Mouse (Mus musculus): ENCODE data around the gene Nosip.
"Not testable (repeated sequence)": the region's sequence is repeated elsewhere in the genome, so short reads cannot be mapped to it uniquely, and the experiment has no call there.

Nosip gene

DNA sequence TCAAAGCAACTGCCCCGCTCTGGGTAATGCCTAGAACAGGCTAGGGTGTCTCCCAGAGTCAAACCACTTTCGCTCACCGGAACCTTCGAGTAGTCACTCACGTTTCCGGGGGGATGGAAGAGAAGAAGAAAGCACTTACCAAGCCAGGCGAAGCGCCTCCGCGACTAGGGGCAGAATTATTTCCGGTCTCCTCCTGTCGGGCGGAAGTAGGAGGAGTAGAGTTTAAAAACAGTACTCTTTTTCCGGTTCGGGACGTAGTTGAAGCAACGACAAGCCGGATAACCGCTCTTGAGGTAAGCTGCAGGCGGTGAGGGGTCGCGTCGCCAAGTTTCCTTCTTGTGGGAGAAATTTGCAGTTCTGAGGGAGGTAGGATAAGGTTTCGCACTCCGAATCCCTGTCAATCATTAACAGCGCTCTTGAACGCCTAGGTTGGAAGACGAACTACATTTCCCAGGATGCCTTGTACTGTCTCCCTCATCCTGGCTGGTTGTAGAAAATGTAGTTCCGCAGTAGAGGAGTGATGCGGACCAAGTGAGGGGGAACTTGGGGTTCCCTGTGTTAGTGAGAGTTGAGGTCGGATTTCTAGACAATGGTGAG, at the start of gene Nosip, which contains the start of gene Prrg2:
Gene Nosip (plus strand): TSS at position 191 of the 597 bp plus-strand sequence.
Gene Prrg2 (minus strand): TSS at position 439 of the 597 bp plus-strand sequence.
- peak; percentile 89 for ATAC-seq (ENCODE audit: insufficient number of reproducible peaks, low FRiP score, low TSS enrichment)

DNA sequence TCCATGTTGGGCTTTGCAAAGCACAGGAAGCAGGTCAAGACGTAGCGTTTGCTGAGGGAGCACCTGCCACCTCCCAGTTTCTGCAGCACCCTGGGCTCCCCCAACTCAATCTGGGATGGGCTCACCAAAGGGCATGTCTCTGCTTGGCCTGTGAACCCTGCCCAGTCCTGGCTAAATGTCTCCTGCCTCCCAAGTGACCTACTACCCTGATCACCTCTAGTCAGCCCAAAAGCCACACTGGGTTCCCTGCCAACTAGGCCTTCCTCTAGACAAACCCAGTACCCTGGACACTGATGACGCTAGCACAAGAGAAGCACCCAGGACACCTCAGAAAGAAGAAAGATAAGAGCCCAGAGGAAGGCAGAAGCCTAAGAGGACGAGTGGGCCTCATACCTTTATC, 49.4 kb upstream of the Nosip start:
- no peak for ATAC-seq (ENCODE audit: insufficient number of reproducible peaks, low FRiP score, low TSS enrichment)

DNA sequence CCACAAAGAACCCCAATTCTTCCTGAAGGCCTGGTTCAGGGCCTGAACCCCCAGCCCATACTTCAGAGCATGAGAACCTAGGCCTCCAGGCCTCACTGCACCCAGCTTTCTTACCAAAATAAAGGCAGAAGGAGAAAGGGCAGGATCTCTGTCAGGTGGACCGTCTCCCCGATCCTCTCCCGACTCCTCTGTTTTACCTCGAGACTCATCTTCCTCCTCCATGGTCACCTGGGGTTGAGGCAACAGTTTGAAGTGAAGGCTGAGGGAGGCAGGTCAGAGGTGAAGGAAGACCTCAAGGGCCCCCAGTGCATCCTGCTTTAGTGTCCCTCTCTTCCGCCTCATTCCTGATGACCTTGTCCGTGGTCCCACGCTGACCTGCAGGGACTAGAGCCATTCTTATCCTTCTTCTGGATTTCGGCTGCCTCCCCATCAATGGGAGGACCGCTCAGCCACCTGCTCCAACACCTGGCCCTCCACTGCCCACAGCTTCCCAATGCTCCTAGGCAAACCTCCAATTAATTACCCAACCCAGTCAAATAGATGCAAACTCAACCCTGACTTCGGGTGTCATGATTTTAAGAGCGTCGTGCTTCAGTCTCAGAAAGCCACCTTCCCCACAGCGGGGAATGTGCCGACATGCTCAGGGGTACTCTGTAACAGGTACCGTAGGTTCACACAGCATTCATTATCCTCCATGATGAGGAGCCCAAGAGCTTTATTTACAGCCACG, 48.7 kb upstream of the Nosip start:
- ATAC-seq (ENCODE audit: insufficient number of reproducible peaks, low FRiP score, low TSS enrichment), result no peak

DNA sequence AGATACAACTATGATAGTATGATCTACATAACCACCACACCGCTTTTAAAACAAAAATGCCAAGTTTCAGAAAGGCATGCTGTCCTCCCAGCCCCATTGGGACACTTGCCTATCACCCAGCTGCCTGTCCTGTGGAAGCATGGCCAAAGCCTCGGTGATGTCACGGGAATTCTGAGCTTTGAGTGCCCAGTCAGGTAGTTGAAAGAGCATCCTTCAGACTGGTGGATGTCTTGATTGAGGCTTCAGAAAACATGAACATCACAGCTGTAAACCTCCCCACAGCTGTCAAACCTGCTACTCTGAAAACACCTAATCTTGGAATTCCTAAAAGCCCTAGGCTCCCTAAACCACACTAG, 48.2 kb upstream of the Nosip start:
- no peak for ATAC-seq (ENCODE audit: insufficient number of reproducible peaks, low FRiP score, low TSS enrichment)

DNA sequence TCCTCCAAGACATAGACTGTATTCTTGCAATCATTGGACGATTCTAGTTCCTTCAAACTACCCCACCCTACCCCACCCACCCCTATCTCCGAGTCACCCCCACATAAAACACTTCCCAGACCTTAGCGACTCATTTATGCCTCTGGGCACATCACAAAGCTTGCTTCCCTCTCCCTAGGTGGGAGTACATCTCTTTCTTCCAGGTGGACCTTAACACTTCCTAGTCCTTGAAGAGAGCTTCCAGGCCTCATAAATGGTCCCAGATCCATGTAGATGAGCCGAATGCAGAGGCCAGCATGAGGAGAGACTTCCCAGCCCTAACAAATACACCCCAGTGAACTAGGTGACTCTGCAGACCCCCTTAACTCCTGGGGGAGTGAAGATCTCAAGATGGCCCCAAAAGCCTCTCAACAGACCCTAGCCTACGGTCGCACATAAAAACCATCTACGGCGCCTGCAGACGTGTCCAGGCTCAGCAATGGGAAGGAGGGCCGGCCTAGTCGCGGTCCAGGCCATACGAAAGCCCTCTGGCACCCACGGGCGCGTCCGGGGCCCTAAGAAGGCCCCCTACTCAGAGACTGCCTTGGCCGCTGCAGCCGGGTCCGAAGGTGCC, 46.8 kb upstream of the Nosip start:
- peak; percentile 21; the same call in 1 of the 2 replicates for ATAC-seq (ENCODE audit: insufficient number of reproducible peaks, low FRiP score, low TSS enrichment)

DNA sequence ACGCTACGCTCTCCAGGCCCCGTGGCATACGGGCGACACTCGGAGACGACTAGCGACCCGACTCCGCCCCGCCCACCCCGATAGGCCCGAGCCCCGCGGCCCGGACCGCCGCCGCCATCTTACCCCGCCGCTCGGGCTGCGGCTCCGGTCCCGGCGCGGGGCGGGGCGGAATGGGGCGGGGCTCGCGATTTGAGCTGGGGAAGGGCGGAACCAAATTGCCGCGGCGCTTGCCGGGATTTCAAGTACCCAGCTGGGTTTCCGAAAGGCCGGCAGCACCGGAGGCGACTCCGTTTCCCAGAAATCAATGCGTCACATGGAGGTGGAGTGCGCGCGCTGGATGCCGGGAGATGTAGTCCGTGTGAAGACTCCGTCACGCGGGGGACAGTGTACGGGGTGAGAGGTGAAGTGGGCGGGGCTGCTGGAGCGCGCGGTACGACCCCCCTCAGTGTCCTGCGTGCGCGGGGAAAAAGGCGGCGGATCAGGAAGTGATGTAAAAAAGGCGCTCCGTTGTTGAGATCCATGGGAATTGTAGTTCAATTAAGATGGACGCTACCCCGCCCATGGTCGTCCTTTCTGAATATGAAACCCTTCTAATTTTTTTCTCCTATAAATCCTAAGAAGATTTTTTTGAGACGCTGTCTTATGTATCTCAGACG, 46.1 kb upstream of the Nosip start, which contains the start of gene Scaf1:
Gene Scaf1 (minus strand): TSS at position 407 of the 656 bp plus-strand sequence.
- peak; percentile 70 for ATAC-seq (ENCODE audit: insufficient number of reproducible peaks, low FRiP score, low TSS enrichment)

DNA sequence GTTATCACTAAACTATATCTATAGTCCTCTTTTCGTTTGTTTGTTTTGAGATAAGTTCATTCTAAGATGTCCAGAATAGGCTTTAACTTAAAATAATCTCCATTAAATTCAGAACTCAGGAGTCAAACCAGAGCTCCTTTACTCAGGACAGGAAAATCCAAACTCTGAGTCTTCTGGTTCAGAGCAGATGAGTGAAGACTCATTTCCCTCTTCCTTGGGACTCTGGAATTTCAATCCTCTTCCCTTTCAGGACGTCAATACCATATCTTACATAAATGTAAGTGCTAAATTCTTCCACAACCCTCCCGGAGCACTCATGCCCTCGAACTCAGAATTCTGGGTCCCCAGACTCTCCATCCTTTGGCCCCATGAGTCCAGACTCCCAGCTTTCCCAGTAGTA, 45.5 kb upstream of the Nosip start:
- no peak for ATAC-seq (ENCODE audit: insufficient number of reproducible peaks, low FRiP score, low TSS enrichment)

DNA sequence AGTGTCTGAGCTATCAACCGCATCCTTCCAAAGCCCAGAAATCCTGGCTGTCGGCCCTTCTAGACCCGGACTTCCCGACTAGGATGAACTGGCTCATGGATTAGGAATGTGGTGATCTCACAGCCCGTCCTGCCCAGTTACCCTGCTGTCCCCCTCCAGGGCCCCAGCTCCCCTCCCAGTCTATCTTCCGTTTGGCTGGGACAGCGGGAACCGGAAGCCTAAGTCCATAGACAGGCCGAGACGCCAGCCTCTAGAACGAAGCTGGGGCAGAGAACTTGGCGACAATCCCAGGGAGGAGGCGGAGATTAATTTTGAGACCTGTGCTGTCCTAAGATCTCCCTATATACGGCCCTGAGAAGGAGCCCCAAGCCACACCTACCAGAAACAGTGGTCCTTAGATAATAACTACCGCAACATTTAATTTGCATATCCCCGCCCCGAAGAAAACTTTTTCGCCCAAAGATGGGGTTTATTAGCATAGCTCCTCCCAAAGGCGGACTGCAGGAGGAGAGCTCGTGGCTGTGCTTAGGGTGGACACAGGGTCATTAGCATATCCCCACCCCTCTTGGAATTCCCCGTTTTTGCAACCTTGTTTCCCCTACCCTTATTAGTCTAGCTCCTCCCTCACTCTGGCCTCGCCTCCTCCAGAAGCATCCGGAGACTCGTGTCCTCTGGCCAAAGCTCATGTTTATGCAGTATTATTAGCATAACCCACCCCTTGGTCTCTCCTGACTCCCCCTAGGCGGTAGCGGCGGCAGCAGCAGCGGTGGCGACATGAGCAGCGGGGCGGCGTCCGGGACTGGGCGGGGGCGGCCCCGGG, 44.8 kb upstream of the Nosip start, which contains the start of gene Rras:
Gene Rras (plus strand): TSS at position 720 of the 820 bp plus-strand sequence.
- ATAC-seq (ENCODE audit: insufficient number of reproducible peaks, low FRiP score, low TSS enrichment), result peak; percentile 63

DNA sequence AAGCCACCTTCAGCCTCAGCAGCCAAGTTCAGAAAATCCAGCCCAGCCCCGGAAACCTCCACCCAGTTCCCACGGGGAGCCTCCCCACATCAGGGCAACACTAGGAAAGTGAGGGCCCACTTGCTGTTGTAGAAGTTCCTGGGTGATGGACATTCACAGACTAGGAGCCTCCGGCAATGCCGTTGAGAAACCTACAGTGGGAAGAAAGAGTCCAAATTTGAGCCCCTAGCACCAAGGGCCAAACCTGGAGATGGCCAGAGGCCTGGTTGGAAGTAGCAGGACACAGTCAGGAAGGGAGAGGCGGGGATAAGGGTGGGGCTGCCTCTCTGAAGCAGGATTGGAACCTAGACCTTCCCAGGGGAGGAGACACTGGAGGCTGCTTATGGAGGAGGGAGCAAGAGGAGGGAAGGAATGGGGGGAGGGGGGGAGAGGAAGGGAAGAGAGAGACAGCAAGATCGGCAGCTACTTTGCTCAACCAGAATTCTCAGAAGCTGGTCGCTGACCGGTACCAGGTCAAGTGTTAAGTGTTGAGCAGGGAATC, 43.1 kb upstream of the Nosip start:
- ATAC-seq (ENCODE audit: insufficient number of reproducible peaks, low FRiP score, low TSS enrichment), result no peak

DNA sequence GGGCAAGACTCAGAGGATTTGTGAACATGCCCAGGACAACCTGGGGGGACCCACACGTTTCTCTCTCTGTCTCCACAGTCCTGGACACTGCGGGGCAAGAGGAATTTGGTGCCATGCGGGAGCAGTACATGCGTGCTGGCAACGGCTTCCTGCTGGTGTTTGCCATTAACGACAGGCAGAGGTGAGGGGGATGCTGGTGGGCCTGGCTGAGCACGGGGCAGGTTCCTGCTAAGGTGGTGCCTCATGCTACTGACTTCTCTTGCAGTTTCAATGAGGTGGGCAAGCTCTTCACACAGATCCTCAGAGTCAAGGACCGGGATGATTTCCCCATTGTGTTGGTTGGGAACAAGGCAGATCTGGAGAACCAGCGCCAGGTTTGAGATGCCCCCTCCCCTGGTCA, 42.0 kb upstream of the Nosip start:
- ATAC-seq (ENCODE audit: insufficient number of reproducible peaks, low FRiP score, low TSS enrichment), result no peak

DNA sequence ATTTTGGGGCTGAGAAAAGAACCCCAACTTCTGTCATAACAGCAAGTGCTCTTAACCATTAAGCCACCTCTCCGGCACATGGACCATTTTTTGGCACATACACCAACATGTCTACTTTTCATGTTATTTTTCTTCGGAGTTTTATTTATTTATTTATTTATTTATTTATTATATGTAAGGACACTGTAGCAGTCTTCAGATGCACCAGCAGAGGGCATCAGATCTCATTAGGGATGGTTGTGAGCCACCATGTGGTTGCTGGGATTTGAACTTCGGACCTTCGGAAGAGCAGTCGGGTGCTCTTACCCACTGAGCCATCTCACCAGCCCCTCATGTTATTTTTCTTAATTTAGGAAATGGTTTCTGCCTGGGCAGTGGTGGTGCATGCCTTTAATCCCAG, 38.5 kb upstream of the Nosip start:
- ATAC-seq (ENCODE audit: insufficient number of reproducible peaks, low FRiP score, low TSS enrichment), result not testable (repeated sequence)

DNA sequence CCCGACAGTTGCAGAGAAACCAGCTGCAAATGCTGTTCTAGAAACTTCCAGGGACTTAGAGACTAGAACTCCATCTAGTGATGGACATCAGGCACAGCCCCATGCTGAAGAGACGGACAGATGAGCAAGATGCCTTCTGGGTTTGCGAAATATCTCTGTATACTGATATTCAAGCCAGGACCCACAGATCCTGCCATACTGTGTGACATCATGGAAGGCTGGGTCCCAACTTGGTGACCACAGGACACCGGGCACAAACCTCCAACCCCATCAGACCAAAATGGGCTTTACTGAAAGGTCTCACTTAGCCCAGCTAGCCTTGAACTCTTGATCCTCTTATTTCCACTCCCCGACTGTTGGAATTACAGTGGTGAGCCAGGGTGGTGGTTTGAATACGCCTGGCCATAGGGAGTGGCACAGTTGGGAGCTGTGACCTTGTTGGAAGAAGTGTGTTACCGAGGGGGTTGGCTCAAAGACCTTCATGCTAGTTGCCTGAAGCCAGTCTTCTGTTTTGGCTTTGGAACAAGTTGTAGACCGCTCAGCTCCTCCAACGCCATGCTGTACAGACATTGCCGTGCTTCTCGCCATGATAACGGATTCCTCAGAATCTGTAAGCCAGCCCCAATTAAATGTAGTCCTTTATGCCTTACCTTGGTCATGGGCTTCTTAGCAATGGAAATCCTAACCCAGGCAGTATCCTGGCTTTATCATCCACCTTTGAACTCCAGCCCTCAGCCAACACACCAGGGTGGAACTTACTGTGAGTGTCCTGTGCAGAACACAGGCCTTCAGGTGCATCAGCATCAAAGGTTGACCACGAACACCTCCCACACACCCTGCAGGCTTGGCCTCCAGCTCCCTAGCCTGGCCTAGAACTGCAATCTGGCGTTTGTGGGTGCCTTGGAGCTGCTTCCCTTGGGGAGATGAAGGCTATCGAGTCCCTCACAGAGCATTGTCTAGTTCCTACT, 37.7 kb upstream of the Nosip start:
- no peak for ATAC-seq (ENCODE audit: insufficient number of reproducible peaks, low FRiP score, low TSS enrichment)

DNA sequence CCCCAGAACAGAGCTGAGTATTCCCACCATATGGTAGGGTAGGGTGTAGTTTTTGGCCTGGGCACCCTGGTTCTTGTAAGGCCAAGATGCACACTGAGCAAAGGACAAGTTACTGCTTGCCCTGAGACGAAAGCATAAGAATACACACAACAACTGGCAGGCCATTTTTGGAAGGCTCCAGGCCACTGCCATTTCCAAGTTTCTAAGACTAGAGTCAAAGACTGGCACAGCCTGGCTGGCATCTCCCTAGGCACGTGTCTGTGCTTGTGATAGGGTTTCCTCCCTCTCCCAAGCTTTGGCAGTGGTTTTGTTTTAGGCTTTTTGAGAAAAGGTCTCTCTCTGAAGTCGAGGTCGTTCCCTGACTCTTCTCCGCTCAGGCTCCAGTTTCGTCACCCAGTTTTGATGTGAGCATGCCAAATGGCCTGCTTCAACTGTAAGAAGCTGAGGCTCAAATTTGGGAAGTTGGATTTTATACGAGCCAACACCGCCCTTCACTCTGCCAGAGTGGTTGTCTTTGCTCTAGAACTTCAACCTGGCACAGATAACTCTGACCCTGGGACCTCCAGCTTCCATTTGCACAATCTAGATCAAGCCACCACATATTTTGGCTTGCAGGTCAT, 36.5 kb upstream of the Nosip start:
- ATAC-seq (ENCODE audit: insufficient number of reproducible peaks, low FRiP score, low TSS enrichment), result no peak

DNA sequence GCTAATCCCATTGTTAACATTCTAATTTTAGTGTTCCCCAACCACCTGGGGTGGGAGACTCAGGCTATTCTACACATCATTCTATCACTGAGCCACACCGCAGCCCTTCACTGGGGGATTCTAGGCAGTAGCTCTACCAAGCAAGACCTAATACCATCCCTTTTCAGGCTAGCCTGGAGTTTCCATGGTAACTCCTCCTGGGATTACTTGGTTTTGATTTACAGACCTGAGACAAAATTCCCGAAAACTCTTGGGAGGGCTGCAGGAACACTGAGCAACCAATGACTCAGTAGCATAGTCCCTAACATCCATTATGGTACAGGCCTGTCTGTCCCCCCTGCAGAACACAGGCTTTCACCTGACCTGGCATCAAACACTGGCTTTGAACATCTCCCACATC, 36.0 kb upstream of the Nosip start:
- no peak for ATAC-seq (ENCODE audit: insufficient number of reproducible peaks, low FRiP score, low TSS enrichment)

DNA sequence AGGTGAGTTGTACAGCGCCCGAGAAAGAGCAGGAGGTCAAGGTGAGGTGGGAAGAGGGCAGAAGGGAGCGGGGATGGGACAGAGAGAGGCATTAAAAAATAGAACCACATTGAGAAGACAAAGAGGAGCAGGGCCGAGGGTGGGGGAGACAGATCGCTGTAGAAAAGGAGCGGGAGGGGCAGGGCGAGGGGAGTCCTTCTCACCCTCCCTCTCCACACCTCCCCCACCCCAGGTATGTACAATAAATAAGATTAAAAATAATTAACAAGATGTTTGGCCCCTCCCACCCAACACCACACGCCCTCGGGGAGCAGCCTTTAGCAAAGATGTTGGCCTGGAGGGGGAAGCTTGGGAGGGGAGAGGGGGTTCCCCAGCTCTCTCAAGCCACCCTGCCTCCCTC, 34.5 kb upstream of the Nosip start:
- ATAC-seq (ENCODE audit: insufficient number of reproducible peaks, low FRiP score, low TSS enrichment), result no peak

DNA sequence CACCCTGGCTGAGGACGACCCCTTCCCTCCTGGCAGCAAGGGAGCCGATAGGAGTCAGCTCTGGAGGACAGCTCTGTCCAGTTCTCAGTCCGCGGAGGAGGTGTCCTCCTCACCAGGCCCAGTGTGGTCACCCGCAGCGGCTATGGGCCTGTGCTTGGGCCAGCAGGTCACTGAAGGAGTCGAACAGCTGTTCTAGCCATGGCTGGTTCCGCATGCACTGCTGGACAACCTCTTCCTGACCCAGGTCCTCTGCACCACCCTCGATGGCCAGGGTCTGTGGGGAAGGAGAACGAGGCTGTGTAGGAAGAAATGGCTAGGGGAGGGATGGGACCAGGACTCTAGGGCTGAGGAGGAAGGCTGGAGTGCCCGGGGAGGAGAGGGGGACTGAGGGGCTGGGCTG, 33.9 kb upstream of the Nosip start:
- no peak for ATAC-seq (ENCODE audit: insufficient number of reproducible peaks, low FRiP score, low TSS enrichment)

DNA sequence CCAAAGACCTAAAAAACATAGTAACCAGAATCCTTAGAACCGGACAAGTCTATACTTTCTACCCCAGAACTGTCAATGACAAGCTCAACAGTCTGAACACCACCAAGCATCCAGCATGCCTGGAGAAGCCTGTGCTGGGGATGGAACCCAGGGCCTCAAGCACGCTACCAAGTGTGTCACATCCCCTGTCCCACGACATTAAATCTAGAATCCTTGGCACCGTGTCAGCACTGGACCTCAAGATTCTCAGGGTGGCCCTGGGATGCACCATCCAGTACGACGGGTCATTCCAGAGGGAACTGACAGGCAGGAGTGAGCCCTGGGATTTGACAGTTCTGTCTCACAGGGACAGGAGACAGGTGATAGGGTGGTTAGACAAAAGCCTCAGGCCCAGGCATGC, 32.2 kb upstream of the Nosip start:
- no peak for ATAC-seq (ENCODE audit: insufficient number of reproducible peaks, low FRiP score, low TSS enrichment)

DNA sequence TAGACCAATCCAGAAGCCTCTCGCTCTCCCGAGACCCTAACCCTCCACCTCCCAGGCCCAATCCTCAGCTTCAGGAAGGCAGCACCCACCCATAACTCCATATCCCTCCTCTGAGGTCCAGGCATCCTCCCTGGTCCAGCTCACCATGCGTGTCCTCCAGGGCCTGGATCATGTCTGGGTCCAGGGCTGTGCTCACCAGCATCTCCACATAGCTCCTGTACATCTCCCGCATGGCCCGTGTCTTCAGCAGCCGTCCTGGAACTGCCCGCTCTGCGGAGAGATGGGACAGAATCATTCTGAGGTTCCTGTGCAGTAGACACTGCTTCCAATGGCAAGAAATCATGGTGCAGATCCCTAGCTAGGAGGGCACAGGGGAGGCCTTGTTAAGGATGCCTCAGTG, 31.4 kb upstream of the Nosip start:
- ATAC-seq (ENCODE audit: insufficient number of reproducible peaks, low FRiP score, low TSS enrichment), result no peak
